Mouse (Mus musculus) cerebellum, adult 2 months (tissue): ENCODE results near the gene Mier1.

ENCODE experiments used
- CTCF ChIP-seq: fragments of 200-500 bp; IDR thresholded peaks from 2 replicates; pipeline ENCODE4 v1.5.1; 2011; ENCODE audit warnings: low read depth, mild to moderate bottlenecking, control low read depth, low read length, moderate library complexity, borderline replicate concordance; ENCODE audit not compliant: insufficient read depth
- POLR2A ChIP-seq: fragments of 200-500 bp; IDR thresholded peaks from 2 replicates; pipeline ENCODE4 v1.6.1; 2011; ENCODE audit warnings: low read length, control low read depth, borderline replicate concordance; ENCODE audit not compliant: insufficient read depth

DNA sequence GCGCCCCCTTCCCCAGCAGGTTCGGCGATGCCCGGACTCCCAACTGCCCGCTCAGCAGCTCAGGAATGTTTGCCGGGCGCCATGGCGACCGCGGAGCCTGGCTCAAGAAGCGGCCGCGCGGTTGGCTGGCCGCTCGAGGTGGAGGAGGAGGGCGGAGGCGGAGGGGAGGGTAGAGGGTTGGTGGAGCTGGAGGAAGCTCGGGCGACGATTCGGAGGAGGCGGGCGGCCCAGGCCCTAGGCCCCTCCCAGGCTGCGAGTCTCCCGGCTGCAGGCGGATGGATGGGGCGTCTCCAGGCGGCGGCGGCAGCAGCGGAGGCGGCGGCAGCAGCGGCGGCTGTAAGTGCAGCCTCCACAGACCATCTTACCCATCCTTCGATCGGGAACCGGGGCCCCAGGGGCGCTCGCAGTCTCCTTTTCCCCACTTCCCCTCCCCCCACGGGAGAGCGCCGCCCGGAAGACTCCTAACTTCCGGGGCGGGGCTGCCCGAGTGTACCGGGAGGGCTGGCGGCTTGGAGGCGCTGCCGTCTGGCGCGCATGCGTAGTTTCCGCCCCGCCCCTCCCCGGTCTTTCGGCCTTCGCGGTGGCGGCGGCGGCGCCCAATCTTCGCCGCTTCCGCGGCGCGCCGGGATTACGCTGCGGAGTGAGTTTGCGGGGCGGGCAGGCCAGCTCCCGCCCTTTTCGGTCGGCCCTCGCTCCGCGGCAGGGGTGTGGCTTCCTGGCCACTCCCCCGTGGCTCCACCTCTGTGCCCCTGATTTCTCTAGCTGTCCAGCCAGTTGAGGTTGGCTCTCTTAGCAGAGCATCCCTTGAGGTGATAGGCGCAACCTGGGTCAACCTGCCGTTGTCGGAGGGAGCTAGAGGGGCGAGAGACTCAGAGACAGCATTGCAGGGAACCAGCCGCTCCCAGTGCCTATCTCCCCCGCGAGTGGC lies at the start of gene Mier1, which contains the start of gene Wdr78:
- TF ChIP-seq CTCF, result no peak
- peak; percentile 74; the same call in 1 of the 2 replicates for TF ChIP-seq POLR2A
